Mouse (Mus musculus) CH12.LX (cell line): Measurements from ENCODE around the gene Srsf2.

Experiments
- BHLHE40 ChIP-seq: IDR thresholded peaks from 2 replicates; pipeline ENCODE4 v1.6.1; 2011; ENCODE audit warnings: mild to moderate bottlenecking, low read depth, low read length, improper control_type of control experiment
- CTCF ChIP-seq, 2 experiments: IDR thresholded peaks in 1 of 2; conservative IDR thresholded peaks in 1 of 2; 2 replicates each; pipeline ENCODE4 v1.5.1; 2011 to 2012; ENCODE audit warnings: low read depth in 2 of 2, low read length in 2 of 2, improper control_type of control experiment in 1 of 2, inconsistent platforms in 1 of 2, mild to moderate bottlenecking in 1 of 2, moderate library complexity in 1 of 2
- ELF1 ChIP-seq: IDR thresholded peaks from 2 replicates; pipeline ENCODE4 v1.6.1; 2014; ENCODE audit warnings: low read depth, mild to moderate bottlenecking, inconsistent platforms, low read length, improper control_type of control experiment
- EP300 ChIP-seq: IDR thresholded peaks from 2 replicates; pipeline ENCODE4 v1.6.1; 2011; ENCODE audit warnings: low read length, improper control_type of control experiment
- JUND ChIP-seq: conservative IDR thresholded peaks from 2 replicates; pipeline ENCODE4 v1.6.1; 2011; ENCODE audit warnings: low read depth, low read length, improper control_type of control experiment
- MAX ChIP-seq: IDR thresholded peaks from 2 replicates; pipeline ENCODE4 v1.6.1; 2011; ENCODE audit warnings: low read length, improper control_type of control experiment
- PAX5 ChIP-seq: IDR thresholded peaks from 2 replicates; pipeline ENCODE4 v1.6.1; 2012; ENCODE audit warnings: low read length, inconsistent platforms, mixed read lengths
- POLR2A ChIP-seq: IDR thresholded peaks from 2 replicates; pipeline ENCODE4 v1.6.1; 2011; ENCODE audit warnings: low read depth, mild to moderate bottlenecking, improper control_type of control experiment, low read length
- RCOR1 ChIP-seq: conservative IDR thresholded peaks from 2 replicates; pipeline ENCODE4 v1.6.1; 2012; ENCODE audit warnings: low read depth, mild to moderate bottlenecking, inconsistent platforms, low read length, improper control_type of control experiment
- ZC3H11A ChIP-seq: IDR thresholded peaks from 2 replicates; pipeline ENCODE4 v1.6.1; 2012; ENCODE audit warnings: low read depth, mild to moderate bottlenecking, inconsistent platforms, low read length, improper control_type of control experiment
- ZNF384 ChIP-seq: IDR thresholded peaks from 2 replicates; pipeline ENCODE4 v1.6.1; 2012; ENCODE audit warnings: low read depth, low read length, improper control_type of control experiment, inconsistent platforms

DNA sequence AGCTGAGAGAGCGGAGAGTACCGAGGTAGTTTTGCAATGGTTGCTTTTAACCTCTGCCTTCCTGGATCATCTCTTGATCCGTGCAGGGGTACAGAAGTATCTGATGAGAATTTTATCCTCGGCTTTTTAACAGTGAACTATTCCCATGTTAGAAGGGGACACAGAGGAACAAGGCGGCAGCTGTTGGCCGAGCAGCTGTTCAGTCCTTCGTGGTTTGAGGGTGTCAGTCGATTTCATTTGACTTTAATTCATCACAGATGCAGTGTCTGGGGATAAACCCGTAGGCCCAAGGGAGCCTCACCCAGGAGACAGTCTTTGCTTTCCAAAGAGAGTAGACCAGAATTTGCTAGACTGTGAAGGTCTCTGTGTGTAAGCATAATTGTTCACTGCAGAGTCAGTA lies 18.6 kb upstream of the Srsf2 start:
- no peak for TF ChIP-seq CTCF (conservative IDR thresholded peaks at IDR 0.05 in 1 of 2, IDR thresholded peaks at IDR 0.05 in 1 of 2; ENCODE audit: low read depth in 2 of 2, low read length in 2 of 2)
- TF ChIP-seq MAX = no peak
- no peak for TF ChIP-seq RCOR1
- TF ChIP-seq JUND = no peak
- no peak for TF ChIP-seq ZC3H11A
- no peak for TF ChIP-seq EP300
- no peak for TF ChIP-seq PAX5
- TF ChIP-seq ELF1 = no peak
- no peak for TF ChIP-seq BHLHE40
- no peak for TF ChIP-seq ZNF384
- no peak for TF ChIP-seq POLR2A
